Mouse (Mus musculus) heart, embryonic 16.5 days (tissue): ENCODE data around the gene Gm13289. TPM values are rescaled to one million over a fixed set of nuclear protein-coding genes. Genes with fewer than 3 reads are reported as not detected.
"Not testable (repeated sequence)": the region's sequence is repeated elsewhere in the genome, so short reads cannot be mapped to it uniquely, and the experiment has no call there.

Experiments
- ATAC-seq: fragments of 200-750 bp; cut with Nextera tagmentation; replicated peaks from 2 replicates; pipeline ENCODE4 v1.8.0; 2017; ENCODE audit warnings: moderate number of reproducible peaks; ENCODE audit not compliant: insufficient read depth, low FRiP score; ENCODE audit errors: extremely low read depth
- H3K27ac ChIP-seq: fragments of 300-500 bp; sonication (generic); 2 replicates; pipeline ENCODE4 v1.5.1; 2014; ENCODE audit warnings: mild to moderate bottlenecking, low read length, control low read depth, moderate library complexity
- H3K27me3 ChIP-seq: fragments of 300-500 bp; sonication (generic); 2 replicates; pipeline ENCODE4 v1.6.1; 2014; ENCODE audit warnings: low read length, mixed read lengths; ENCODE audit not compliant: control insufficient read depth, insufficient read depth
- H3K36me3 ChIP-seq: fragments of 300-500 bp; sonication (generic); 2 replicates; pipeline ENCODE4 v1.6.1; 2014; ENCODE audit not compliant: control insufficient read depth, insufficient read depth
- H3K4me1 ChIP-seq: fragments of 300-500 bp; sonication (generic); 2 replicates; pipeline ENCODE4 v1.6.1; 2014; ENCODE audit warnings: low read length, mixed read lengths; ENCODE audit not compliant: control insufficient read depth, insufficient read depth
- H3K4me2 ChIP-seq: fragments of 300-500 bp; sonication (generic); 2 replicates; pipeline ENCODE4 v1.6.1; 2014; ENCODE audit warnings: low read depth, mild to moderate bottlenecking, control low read depth, low read length
- H3K4me3 ChIP-seq: fragments of 300-500 bp; sonication (generic); 2 replicates; pipeline ENCODE4 v1.5.1; 2014; ENCODE audit warnings: mild to moderate bottlenecking, control low read depth, low read length
- H3K9ac ChIP-seq: fragments of 300-500 bp; sonication (generic); 2 replicates; pipeline ENCODE4 v1.6.1; 2014; ENCODE audit warnings: low read length, control low read depth
- H3K9me3 ChIP-seq: fragments of 300-500 bp; sonication (generic); replicated peaks from 2 replicates; pipeline ENCODE4 v1.6.1; 2016; ENCODE audit warnings: low read length; ENCODE audit not compliant: control insufficient read depth
- WGBS: fragments of 180-500 bp; shearing (Covaris S2); extraction: QIAGEN DNeasy Blood & Tissue Kit; methylation state at CpG from one replicate; pipeline ENCODE4 v1.1.7; 2014; 5-methylcytosine and 5-hydroxymethylcytosine counted together
- polyA plus RNA-seq: library from polyadenylated mRNA; unstranded; fragments of >200 nt; fragmentation: Nextera tagmentation; extraction: Ambion mirVana; gene quantifications from 2 replicates; pipeline ENCODE4 v1.2.1, GENCODE M21; 2015

Gene Gm13289
- polyA plus RNA-seq, 1 experiment from 2014 or later = not detected

GRCm38 (mm10) chr4:88799365-88799764 is 22.6 kb downstream of the Gm13289 start, which contains the start of gene Gm13285:
Gene Gm13285, plus strand, starts transcription at chr4:88799665.
- not testable (repeated sequence) for H3K4me2 ChIP-seq, H3K36me3 ChIP-seq, H3K4me3 ChIP-seq, H3K9me3 ChIP-seq, H3K4me1 ChIP-seq, H3K27me3 ChIP-seq, H3K27ac ChIP-seq, ATAC-seq, H3K9ac ChIP-seq
- WGBS = 8% methylated on average over 5 of the region's 7 CpGs

- no CpG with 5 or more reads among the region's 29 CpGs for WGBS
Observed at GRCm38 (mm10) chr4:88802954-88803353, 26.2 kb downstream of the Gm13289 start, which contains the start of gene Gm13287. Gene Gm13287, plus strand, starts transcription at chr4:88803254.

GRCm38 (mm10) chr4:88805231-88805630 is 28.5 kb downstream of the Gm13289 start, which contains the start of gene Gm13288:
Gene Gm13288, plus strand, starts transcription at chr4:88805531.
- H3K9ac ChIP-seq, H3K27ac ChIP-seq, H3K4me2 ChIP-seq, H3K9me3 ChIP-seq, ATAC-seq, H3K4me1 ChIP-seq, H3K36me3 ChIP-seq, H3K27me3 ChIP-seq: not testable (repeated sequence)
- peak within 1 kb of the TSS; percentile 34 for H3K4me3 ChIP-seq
- WGBS = no CpG with 5 or more reads among the region's 8 CpGs

More at GRCm38 (mm10) chr4:88802954-88803353, 26.2 kb downstream of the Gm13289 start, which contains the start of gene Gm13287:
- not testable (repeated sequence) for H3K4me1 ChIP-seq, H3K4me3 ChIP-seq, ATAC-seq, H3K9me3 ChIP-seq, H3K4me2 ChIP-seq, H3K27ac ChIP-seq, H3K9ac ChIP-seq, H3K27me3 ChIP-seq, H3K36me3 ChIP-seq

- H3K27me3 ChIP-seq, H3K4me2 ChIP-seq, H3K36me3 ChIP-seq, H3K9me3 ChIP-seq, H3K9ac ChIP-seq, ATAC-seq, H3K27ac ChIP-seq, H3K4me1 ChIP-seq: not testable (repeated sequence)
- 0% methylated on average over 9 of the region's 34 CpGs for WGBS
- peak overlapping the region; percentile 34 for H3K4me3 ChIP-seq
Observed at GRCm38 (mm10) chr4:88805761-88806160, 29.0 kb downstream of the Gm13289 start.

- H3K4me2 ChIP-seq = no peak within 1 kb of the TSS
- no peaks in the 10 kb centered on the region for H3K4me1 ChIP-seq
- ATAC-seq = no peak
- 54% methylated on average over 3 of the region's 3 CpGs for WGBS
- no peak within 1 kb of the TSS for H3K27ac ChIP-seq
- no peaks in the 10 kb centered on the region for H3K27me3 ChIP-seq
- H3K9me3 ChIP-seq = no peaks in the 10 kb centered on the region
- no peak within 1 kb of the TSS for H3K9ac ChIP-seq
- no peak within 1 kb of the TSS for H3K4me3 ChIP-seq
- no peaks in the 10 kb centered on the region for H3K36me3 ChIP-seq
Observed at GRCm38 (mm10) chr4:88815928-88816327, 39.2 kb downstream of the Gm13289 start, which contains the start of gene Ifna7. Gene Ifna7, plus strand, starts transcription at chr4:88816228.

- no peaks in the 10 kb centered on the region for H3K36me3 ChIP-seq
- H3K4me1 ChIP-seq = no peaks in the 10 kb centered on the region
- WGBS = 60% methylated on average over 1 of the region's 1 CpGs
- no peak within 1 kb of the TSS for H3K4me3 ChIP-seq
- H3K9me3 ChIP-seq = no peaks in the 10 kb centered on the region
- no peak for ATAC-seq
- H3K9ac ChIP-seq = no peak within 1 kb of the TSS
- no peaks in the 10 kb centered on the region for H3K27me3 ChIP-seq
- H3K4me2 ChIP-seq = no peak within 1 kb of the TSS
- no peak within 1 kb of the TSS for H3K27ac ChIP-seq
Observed at GRCm38 (mm10) chr4:88819659-88820058, 42.9 kb downstream of the Gm13289 start, which contains the start of gene Ifna11. Gene Ifna11, plus strand, starts transcription at chr4:88819959.

- H3K9ac ChIP-seq = no peak overlapping the region
- no peak overlapping the region for H3K4me3 ChIP-seq
- no peak overlapping the region for H3K27ac ChIP-seq
- H3K27me3 ChIP-seq = no peaks in the 10 kb centered on the region
- ATAC-seq = no peak
- H3K4me1 ChIP-seq = no peaks in the 10 kb centered on the region
- H3K4me2 ChIP-seq = no peak overlapping the region
- no peaks in the 10 kb centered on the region for H3K9me3 ChIP-seq
- WGBS = 21% methylated on average over 4 of the region's 4 CpGs
- no peaks in the 10 kb centered on the region for H3K36me3 ChIP-seq
Observed at GRCm38 (mm10) chr4:88822995-88823394, 46.3 kb downstream of the Gm13289 start.

Other genes with a start within 250 kb of the Gm13289 start
- gene Ifna15, start 218.7 kb upstream of the Gm13289 start, polyA plus RNA-seq = not detected in 2 replicates
- not detected in 2 replicates for gene Ifna14, start 205.1 kb upstream of the Gm13289 start, polyA plus RNA-seq
- not detected in 2 replicates for gene Ifna9, start 184.5 kb upstream of the Gm13289 start, polyA plus RNA-seq
- not detected in 2 replicates for gene Ifna12, start 173.5 kb upstream of the Gm13289 start, polyA plus RNA-seq
- not detected in 2 replicates for gene C87499, start 142.5 kb upstream of the Gm13289 start, polyA plus RNA-seq
- gene Ifna13, start 132.5 kb upstream of the Gm13289 start, polyA plus RNA-seq = not detected in 2 replicates
- not detected in 2 replicates for gene Ifna16, start 100.0 kb upstream of the Gm13289 start, polyA plus RNA-seq
- gene Ifna2, start 93.0 kb upstream of the Gm13289 start, polyA plus RNA-seq = not detected in 2 replicates
- gene Ifnab, start 85.6 kb upstream of the Gm13289 start, polyA plus RNA-seq = not detected in 2 replicates
- gene Gm26566, start 55.1 kb upstream of the Gm13289 start, polyA plus RNA-seq = 0.76 and 1.1 TPM in 2 replicates
- gene Klhl9, start 54.5 kb upstream of the Gm13289 start, polyA plus RNA-seq = 77.2 and 82.3 TPM in 2 replicates
- not detected in 2 replicates for gene Gm13271, start 22.1 kb upstream of the Gm13289 start, polyA plus RNA-seq
- gene Gm13283, start 16.8 kb upstream of the Gm13289 start, polyA plus RNA-seq = 0.25 TPM in 2 replicates
- gene Gm13290, start 3.1 kb upstream of the Gm13289 start, polyA plus RNA-seq = 0.39 and 0.45 TPM in 2 replicates
- not detected in 2 replicates for gene Gm13272, start 2.9 kb downstream of the Gm13289 start, polyA plus RNA-seq
- gene Ifnz, start 5.2 kb downstream of the Gm13289 start, polyA plus RNA-seq = 0.50 TPM in 1 of 2 replicates, not detected in the other
- not detected in 2 replicates for gene Gm13276, start 8.8 kb downstream of the Gm13289 start, polyA plus RNA-seq
- gene Gm13277, start 11.7 kb downstream of the Gm13289 start, polyA plus RNA-seq = not detected in 2 replicates
- gene Gm13278, start 14.6 kb downstream of the Gm13289 start, polyA plus RNA-seq = not detected in 2 replicates
- not detected in 2 replicates for gene Gm13275, start 17.6 kb downstream of the Gm13289 start, polyA plus RNA-seq
- not detected in 2 replicates for gene Gm13279, start 20.5 kb downstream of the Gm13289 start, polyA plus RNA-seq
- 0.72 and 1.6 TPM in 2 replicates for gene Gm13285, start 22.7 kb downstream of the Gm13289 start, polyA plus RNA-seq
- gene Gm13287, start 26.3 kb downstream of the Gm13289 start, polyA plus RNA-seq = not detected in 2 replicates
- not detected in 2 replicates for gene Gm13288, start 28.6 kb downstream of the Gm13289 start, polyA plus RNA-seq
- not detected in 2 replicates for gene Ifna7, start 39.3 kb downstream of the Gm13289 start, polyA plus RNA-seq
- gene Ifna11, start 43.0 kb downstream of the Gm13289 start, polyA plus RNA-seq = not detected in 2 replicates
- gene Ifna6, start 50.5 kb downstream of the Gm13289 start, polyA plus RNA-seq = not detected in 2 replicates
- gene Ifna5, start 58.6 kb downstream of the Gm13289 start, polyA plus RNA-seq = not detected in 2 replicates
- not detected in 2 replicates for gene Ifna4, start 64.9 kb downstream of the Gm13289 start, polyA plus RNA-seq
- not detected in 2 replicates for gene Ifna1, start 73.2 kb downstream of the Gm13289 start, polyA plus RNA-seq
- gene Ifne, start 103.3 kb downstream of the Gm13289 start, polyA plus RNA-seq = not detected in 2 replicates